In genomic region chr1:46022262-46022661, GRCm38 (mm10) we compare ENCODE assay signal across 8 mouse cellular contexts. TPM values are rescaled to one million over a fixed set of nuclear protein-coding genes. Genes with fewer than 3 reads are reported as not detected.
A peak's percentile ranks its signal among the peaks of the same experiment; 100 is the strongest.
DNase-seq lines count a peak whose midpoint lies in the region.

No protein-coding gene starts in this region.

- peak; percentile 23 for DNase-seq in gastrocnemius, adult 18-20 months (ENCODE audit: low spot score)
- DNase-seq in gastrocnemius, adult 8-10 months (ENCODE audit: low spot score in 2 of 2) = no peak
- peak; percentile 7 for DNase-seq in urinary bladder, postnatal 25 days (ENCODE audit: low spot score)
- DNase-seq in urinary bladder, postnatal 10 days (ENCODE audit: low spot score) = no peak
- DNase-seq in heart, postnatal 36 days = peak; percentile 5 to 13
- DNase-seq in left cerebral cortex, postnatal 10 days (ENCODE audit: extremely low spot score in 1 of 2, low spot score in 2 of 2) = peak; percentile 20 to 22
- DNase-seq in right cerebral cortex, postnatal 10 days (ENCODE audit: low spot score in 2 of 2) = peak; percentile 39 to 45
- no peak for DNase-seq in c-Kit-positive CD71-positive TER-119-positive erythroid progenitor cells, embryonic 14.5 days (ENCODE audit: low spot score)

- intact Hi-C loops in heart, postnatal 36 days (cut with DNase I) = loop anchor here (2.0 kb wide), 1 partner anchor 197 kb away; no protein-coding TSS in a partner anchor
- intact Hi-C loops in left cerebral cortex, postnatal 10 days (cut with DNase I) = no loop called here

RNA-seq across cellular contexts. Expression of gene Dnah7b, which starts 43.9 kb away (rescaled TPM):
- total RNA-seq in gastrocnemius, adult 18-20 months (2021) = under 1 TPM; 0.07 to 0.14 TPM
- under 1 TPM; 0.10 to 0.44 (median 0.15) TPM for total RNA-seq in gastrocnemius, adult 8-10 months (2022)
- under 1 TPM; 0.75 to 0.76 TPM for total RNA-seq in heart, postnatal 36 days (2021)
- 1 to 10 TPM; 1.6 to 2.2 TPM for total RNA-seq in left cerebral cortex, postnatal 10 days (2021)

Comparison
In these comparisons a context has a peak if more than half of its experiments do, and no peak if none do; other contexts are left out.
1. DNase-seq: peak in gastrocnemius, adult 18-20 months (single experiment), urinary bladder, postnatal 25 days (single experiment), heart, postnatal 36 days (2 of 2), left cerebral cortex, postnatal 10 days (2 of 2) and right cerebral cortex, postnatal 10 days (2 of 2); none in gastrocnemius, adult 8-10 months (0 of 2), urinary bladder, postnatal 10 days (single experiment) and c-Kit-positive CD71-positive TER-119-positive erythroid progenitor cells, embryonic 14.5 days (single experiment).